Mouse (Mus musculus) lung, adult 18-20 months (tissue): ENCODE data around the gene Stard7.
A peak's percentile ranks its signal among the peaks of the same experiment; 100 is the strongest.
"Not testable (repeated sequence)": the region's sequence is repeated elsewhere in the genome, so short reads cannot be mapped to it uniquely, and the experiment has no call there.

Experiments used
- DNase-seq, 2 experiments: peaks; one replicate each; pipeline ENCODE4 v3.0.0; 2022; ENCODE audit warnings: mixed read lengths in 2 of 2

Gene Stard7

GRCm38 (mm10) chr2:127269491-127270299 lies at the start of gene Stard7:
Stard7 (plus strand) TSS chr2:127270218.
- peak; percentile 97 to 98 for DNase-seq

- no peak for DNase-seq
Measured at GRCm38 (mm10) chr2:127225261-127225660, 44.8 kb upstream of the Stard7 start.

- peak in 1 of 2 experiments; percentile 5 for DNase-seq
Measured at GRCm38 (mm10) chr2:127237897-127238610, 32.0 kb upstream of the Stard7 start.

GRCm38 (mm10) chr2:127240065-127240464 lies 30.0 kb upstream of the Stard7 start:
- no peak for DNase-seq

GRCm38 (mm10) chr2:127247592-127248333 lies 22.3 kb upstream of the Stard7 start, which contains the start of the genes Ciao1 and Tmem127:
Ciao1 (minus strand) TSS chr2:127247816.
Tmem127 (plus strand) TSS chr2:127247908.
- DNase-seq: peak; percentile 98 to 99

GRCm38 (mm10) chr2:127248334-127249004 lies 21.5 kb upstream of the Stard7 start:
- DNase-seq: peak in 1 of 2 experiments; percentile 29

- no peak for DNase-seq
Measured at GRCm38 (mm10) chr2:127250291-127251008, 19.6 kb upstream of the Stard7 start.

GRCm38 (mm10) chr2:127251457-127251856 lies 18.6 kb upstream of the Stard7 start:
- no peak for DNase-seq

- DNase-seq: no peak
Measured at GRCm38 (mm10) chr2:127251880-127252527, 18.0 kb upstream of the Stard7 start.

GRCm38 (mm10) chr2:127252787-127253186 lies 17.2 kb upstream of the Stard7 start:
- DNase-seq: no peak

- no peak for DNase-seq
Measured at GRCm38 (mm10) chr2:127254604-127255134, 15.3 kb upstream of the Stard7 start.

- no peak for DNase-seq
Measured at GRCm38 (mm10) chr2:127255294-127255693, 14.7 kb upstream of the Stard7 start.

GRCm38 (mm10) chr2:127259340-127259739 lies 10.7 kb upstream of the Stard7 start:
- peak in 1 of 2 experiments; percentile 36 for DNase-seq

GRCm38 (mm10) chr2:127262480-127262879 lies 7.5 kb upstream of the Stard7 start:
- DNase-seq: no peak

- DNase-seq: no peak
Measured at GRCm38 (mm10) chr2:127267854-127268253, 2.2 kb upstream of the Stard7 start.

GRCm38 (mm10) chr2:127270300-127271041 lies 453 bp downstream of the Stard7 start:
- DNase-seq: peak; percentile 86 to 88

GRCm38 (mm10) chr2:127271042-127271515 lies 1.1 kb downstream of the Stard7 start:
- DNase-seq: peak in 1 of 2 experiments; percentile 28

- DNase-seq: not testable (repeated sequence)
Measured at GRCm38 (mm10) chr2:127272049-127272448, 2.0 kb downstream of the Stard7 start.

GRCm38 (mm10) chr2:127272806-127273205 lies 2.8 kb downstream of the Stard7 start:
- no peak for DNase-seq

- DNase-seq: no peak
Measured at GRCm38 (mm10) chr2:127274590-127274989, 4.6 kb downstream of the Stard7 start.
